Mouse (Mus musculus) forebrain, embryonic 15.5 days (tissue): ENCODE data around the gene Fam178b. TPM values are rescaled to one million over a fixed set of nuclear protein-coding genes. Genes with fewer than 3 reads are reported as not detected.

Experiments
- ATAC-seq: fragments of 200-750 bp; cut with Nextera tagmentation; replicated peaks from 2 replicates; pipeline ENCODE4 v1.8.0; 2017; ENCODE audit warnings: mild to moderate bottlenecking, moderate TSS enrichment, moderate library complexity
- H3K27ac ChIP-seq: fragments of 300-500 bp; sonication (generic); replicated peaks from 2 replicates; pipeline ENCODE4 v1.5.1; 2015; ENCODE audit warnings: mild to moderate bottlenecking, inconsistent platforms
- H3K27me3 ChIP-seq: fragments of 300-500 bp; sonication (generic); 2 replicates; pipeline ENCODE4 v1.6.1; 2015; ENCODE audit warnings: inconsistent platforms
- H3K36me3 ChIP-seq: fragments of 300-500 bp; sonication (generic); 2 replicates; pipeline ENCODE4 v1.6.1; 2015; ENCODE audit warnings: mild to moderate bottlenecking, inconsistent platforms
- H3K4me1 ChIP-seq: fragments of 300-500 bp; sonication (generic); 2 replicates; pipeline ENCODE4 v1.6.1; 2015; ENCODE audit warnings: inconsistent platforms
- H3K4me2 ChIP-seq: fragments of 300-500 bp; sonication (generic); replicated peaks from 2 replicates; pipeline ENCODE4 v1.6.1; 2015; ENCODE audit warnings: mild to moderate bottlenecking, inconsistent platforms
- H3K4me3 ChIP-seq: fragments of 300-500 bp; sonication (generic); 2 replicates; pipeline ENCODE4 v1.5.1; 2015; ENCODE audit warnings: mild to moderate bottlenecking, inconsistent platforms
- H3K9ac ChIP-seq: fragments of 300-500 bp; sonication (generic); replicated peaks from 2 replicates; pipeline ENCODE4 v1.6.1; 2015; ENCODE audit warnings: mild to moderate bottlenecking, inconsistent platforms
- H3K9me3 ChIP-seq: fragments of 300-500 bp; sonication (generic); 2 replicates; pipeline ENCODE4 v1.6.1; 2016; ENCODE audit warnings: inconsistent platforms
- WGBS: fragments of 180-500 bp; shearing (Covaris S2); methylation state at CpG from one replicate; pipeline ENCODE4 v1.1.7; 2015; ENCODE audit warnings: mixed read lengths; 5-methylcytosine and 5-hydroxymethylcytosine counted together
- polyA plus RNA-seq: library from polyadenylated mRNA; unstranded; fragments of >200 nt; fragmentation: Nextera tagmentation; extraction: Ambion mirVana; gene quantifications from 2 replicates; pipeline ENCODE4 v1.2.1, GENCODE M21; 2015

Gene Fam178b
- polyA plus RNA-seq, 1 experiment from 2014 or later, result not detected

GRCm38 (mm10) chr1:36593099-36593498, 89.9 kb downstream of the Fam178b start:
- ATAC-seq, result no peak
- Histone ChIP-seq H3K36me3 (no peaks in the 10 kb centered on the region), H3K9me3 (no peaks in the 10 kb centered on the region), H3K27ac (no peak overlapping the region), H3K4me2 (no peak overlapping the region), H3K4me3 (no peak overlapping the region), H3K9ac (no peak overlapping the region), H3K27me3 (no peaks in the 10 kb centered on the region), H3K4me1 (peaks cover 20% of the 10 kb centered on the region)
- 13% methylated on average over 1 of the region's 1 CpGs for WGBS

DNA sequence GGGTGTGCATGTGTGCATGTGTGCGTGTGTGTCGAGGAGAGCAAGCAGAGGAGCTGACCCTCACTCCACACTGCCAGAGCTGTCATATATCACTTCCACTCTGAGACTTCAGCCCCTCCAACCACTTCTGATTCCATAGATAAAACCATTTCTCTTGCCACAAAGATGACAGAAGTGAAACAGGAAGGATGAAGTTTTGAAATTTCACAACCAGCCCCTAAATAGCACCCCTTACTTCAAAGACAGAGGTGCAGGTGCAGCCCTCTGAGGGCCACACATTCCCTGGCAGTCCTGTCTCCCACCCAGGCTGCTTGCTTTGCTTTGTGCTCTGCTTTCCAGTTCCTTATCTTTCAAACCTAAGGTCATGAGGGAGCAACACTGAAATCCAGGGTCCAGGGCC, 91.6 kb downstream of the Fam178b start:
- peaks cover 20% of the 10 kb centered on the region for H3K4me1 ChIP-seq
- H3K9ac ChIP-seq, result no peak overlapping the region
- no peak for ATAC-seq
- H3K27ac ChIP-seq, result no peak overlapping the region
- H3K36me3 ChIP-seq, result no peaks in the 10 kb centered on the region
- H3K4me2 ChIP-seq, result no peak overlapping the region
- no peaks in the 10 kb centered on the region for H3K9me3 ChIP-seq
- H3K4me3 ChIP-seq, result no peak overlapping the region
- H3K27me3 ChIP-seq, result 0 out of 2 replicates have a peak, but pooled peaks cover 3% of the 10 kb centered on the region
- 93% methylated on average over 2 of the region's 2 CpGs for WGBS

DNA sequence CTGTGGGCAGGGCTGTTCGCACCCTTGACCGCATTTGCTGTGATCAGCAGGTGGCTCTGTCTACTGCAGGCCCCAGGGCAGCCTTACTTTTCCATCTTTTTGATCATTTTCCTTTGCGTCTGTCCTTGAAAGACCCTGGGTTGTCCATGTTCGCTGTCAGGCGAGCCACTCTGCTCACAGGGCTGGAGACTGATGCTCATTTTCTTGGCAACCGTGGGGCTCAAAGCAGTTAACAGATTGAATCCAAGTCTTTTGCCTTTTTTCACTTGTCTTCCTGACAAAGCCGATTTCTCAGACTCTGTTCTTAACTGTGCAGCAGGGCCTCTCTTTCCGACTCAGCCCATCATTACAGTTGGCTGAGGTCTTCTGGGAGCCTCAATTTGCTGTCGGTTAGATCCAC, 92.3 kb downstream of the Fam178b start:
- no peak for ATAC-seq
- Histone ChIP-seq H3K36me3 (no peaks in the 10 kb centered on the region), H3K9me3 (no peaks in the 10 kb centered on the region), H3K4me1 (peaks cover 13% of the 10 kb centered on the region), H3K9ac (no peak overlapping the region), H3K4me2 (no peak overlapping the region), H3K27ac (no peak overlapping the region), H3K27me3 (peaks cover 5% of the 10 kb centered on the region; the same call in 1 of the 2 replicates), H3K4me3 (no peak overlapping the region)
- 49% methylated on average over 9 of the region's 9 CpGs for WGBS

DNA sequence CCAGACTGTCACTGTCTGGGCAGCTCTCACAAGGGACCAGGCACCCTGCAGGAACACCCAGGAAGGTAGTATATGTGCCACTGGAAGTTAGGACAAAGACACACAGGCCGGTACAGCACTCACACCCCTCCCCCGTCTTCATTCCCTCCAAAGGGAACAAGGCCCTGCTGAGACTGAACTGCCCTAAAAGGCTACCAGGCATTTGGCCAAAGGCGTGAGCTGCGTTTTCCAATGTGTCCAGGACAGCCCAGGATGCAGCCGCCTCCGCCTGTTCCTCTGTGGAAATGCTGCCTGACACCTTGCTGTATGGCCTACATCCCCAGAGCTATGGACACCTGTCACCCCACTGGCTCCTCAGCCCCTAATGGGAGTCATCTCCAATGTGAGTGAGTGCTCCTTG, 93.5 kb downstream of the Fam178b start:
- no peak for ATAC-seq
- H3K9ac ChIP-seq, result no peak overlapping the region
- 50% methylated on average over 6 of the region's 6 CpGs for WGBS
- H3K4me1 ChIP-seq, result peaks cover 9% of the 10 kb centered on the region; the same call in 1 of the 2 replicates
- no peak overlapping the region for H3K27ac ChIP-seq
- H3K9me3 ChIP-seq, result no peaks in the 10 kb centered on the region
- no peaks in the 10 kb centered on the region for H3K36me3 ChIP-seq
- peaks cover 9% of the 10 kb centered on the region; the same call in 1 of the 2 replicates for H3K27me3 ChIP-seq
- no peak overlapping the region for H3K4me3 ChIP-seq
- no peak overlapping the region for H3K4me2 ChIP-seq

GRCm38 (mm10) chr1:36588476-36589450, 94.2 kb downstream of the Fam178b start:
- ATAC-seq, result no peak; the same call in 1 of the 2 replicates
- Histone ChIP-seq H3K27me3 (peaks cover 15% of the 10 kb centered on the region; the same call in 1 of the 2 replicates), H3K9me3 (no peaks in the 10 kb centered on the region), H3K27ac (no peak overlapping the region), H3K4me1 (peaks cover 9% of the 10 kb centered on the region; the same call in 1 of the 2 replicates), H3K4me3 (no peak overlapping the region), H3K36me3 (no peaks in the 10 kb centered on the region), H3K4me2 (no peak overlapping the region), H3K9ac (no peak overlapping the region)
- WGBS, result 66% methylated on average over 13 of the region's 13 CpGs

GRCm38 (mm10) chr1:36587860-36588259, 95.1 kb downstream of the Fam178b start:
- Histone ChIP-seq H3K4me2 (no peak overlapping the region), H3K27me3 (peaks cover 22% of the 10 kb centered on the region), H3K9ac (no peak overlapping the region), H3K4me1 (peaks cover 9% of the 10 kb centered on the region; the same call in 1 of the 2 replicates), H3K4me3 (no peak overlapping the region), H3K9me3 (no peaks in the 10 kb centered on the region), H3K27ac (no peak overlapping the region), H3K36me3 (no peaks in the 10 kb centered on the region)
- ATAC-seq, result no peak
- whole genome bisulfite sequencing, result 94% methylated on average over 6 of the region's 6 CpGs

DNA sequence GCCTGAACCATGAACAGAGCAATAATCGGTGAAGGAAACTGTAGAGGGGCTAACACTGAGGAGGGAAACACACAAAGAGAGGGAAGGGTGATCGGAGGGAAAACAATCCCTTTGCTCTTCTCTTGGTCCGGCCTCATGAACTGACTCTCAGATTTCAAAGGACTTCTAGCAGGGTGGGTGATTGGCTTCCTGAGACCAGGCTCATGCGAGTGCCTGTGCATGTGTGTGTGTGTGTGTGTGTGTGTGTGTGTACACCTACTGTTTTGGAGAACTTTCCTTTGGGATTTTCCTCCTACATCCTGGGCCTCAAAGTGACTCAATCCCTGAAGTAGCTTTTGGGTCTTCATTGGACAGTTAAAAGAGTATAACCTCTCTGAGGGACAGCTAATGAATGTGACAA, 96.7 kb downstream of the Fam178b start:
- Histone ChIP-seq H3K4me3 (no peak overlapping the region), H3K4me1 (peaks cover 10% of the 10 kb centered on the region), H3K4me2 (no peak overlapping the region), H3K9ac (no peak overlapping the region), H3K27ac (no peak overlapping the region), H3K27me3 (peaks cover 26% of the 10 kb centered on the region), H3K9me3 (no peaks in the 10 kb centered on the region), H3K36me3 (no peaks in the 10 kb centered on the region)
- no peak for ATAC-seq
- WGBS, result 49% methylated on average over 4 of the region's 4 CpGs

DNA sequence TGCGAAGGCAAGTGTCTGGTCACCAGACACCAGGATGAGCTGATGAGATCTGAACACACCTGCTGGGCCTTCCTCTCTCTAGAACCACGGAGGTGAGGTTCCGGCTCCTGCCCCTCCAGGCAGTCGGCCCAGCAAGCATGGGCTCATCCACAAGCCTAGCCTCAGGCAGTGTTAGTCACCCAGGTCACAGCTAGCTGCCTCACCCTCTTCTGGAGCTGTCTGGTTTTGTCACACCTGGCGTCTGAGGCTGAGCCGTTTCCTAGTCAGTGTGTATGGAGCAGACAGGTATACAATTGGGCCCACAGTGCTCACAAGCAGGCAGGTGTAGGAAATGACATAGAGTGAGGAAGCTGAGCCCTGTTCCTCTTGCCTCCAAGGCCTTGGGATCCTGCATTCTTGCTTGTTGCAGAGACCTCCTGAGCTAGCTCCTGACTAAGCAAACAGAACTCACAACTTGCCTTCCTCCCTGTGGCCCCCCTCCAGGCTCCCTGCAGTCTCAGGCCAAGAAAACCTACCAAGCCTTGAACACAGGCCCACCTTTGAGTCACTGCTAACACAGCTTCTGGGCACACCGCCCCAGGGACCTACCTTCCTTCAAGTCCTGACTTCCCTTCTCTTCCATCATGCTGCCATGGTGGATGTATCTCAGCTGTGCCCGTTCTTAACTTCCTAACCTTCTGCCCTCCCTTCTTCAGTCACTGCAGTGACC, 99.4 kb downstream of the Fam178b start:
- WGBS, result 86% methylated on average over 8 of the region's 8 CpGs
- Histone ChIP-seq H3K27me3 (peaks cover 26% of the 10 kb centered on the region), H3K4me2 (no peak overlapping the region), H3K4me1 (peaks cover 18% of the 10 kb centered on the region), H3K9me3 (no peaks in the 10 kb centered on the region), H3K9ac (no peak overlapping the region), H3K36me3 (no peaks in the 10 kb centered on the region), H3K27ac (no peak overlapping the region), H3K4me3 (no peak overlapping the region)
- no peak for ATAC-seq

DNA sequence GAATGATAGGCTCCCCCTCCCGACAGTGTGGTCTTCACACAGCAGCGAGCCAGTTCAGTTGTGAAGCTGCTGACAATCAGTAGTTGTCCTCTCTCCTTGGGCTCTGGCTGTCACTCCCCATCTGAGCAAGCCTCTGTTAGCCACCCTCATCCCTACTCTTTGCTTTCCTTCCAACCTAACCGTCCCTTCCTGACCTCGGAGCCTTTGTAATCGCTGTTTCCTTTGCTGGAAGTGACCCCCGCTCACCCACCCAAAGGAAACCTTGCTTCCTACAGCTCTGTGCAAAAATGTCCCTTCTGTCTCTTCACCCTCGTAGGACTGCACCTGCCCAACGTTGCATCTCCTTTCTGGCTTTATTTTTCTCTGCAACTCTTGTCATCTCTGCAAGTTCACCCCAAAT, 100.8 kb downstream of the Fam178b start:
- 78% methylated on average over 8 of the region's 8 CpGs for whole genome bisulfite sequencing
- Histone ChIP-seq H3K36me3 (no peaks in the 10 kb centered on the region), H3K9me3 (no peaks in the 10 kb centered on the region), H3K4me3 (no peak overlapping the region), H3K4me2 (no peak overlapping the region), H3K27me3 (peaks cover 23% of the 10 kb centered on the region), H3K4me1 (peaks cover 18% of the 10 kb centered on the region), H3K9ac (no peak overlapping the region), H3K27ac (no peak overlapping the region)
- ATAC-seq, result no peak

- Histone ChIP-seq H3K27me3 (peaks cover 23% of the 10 kb centered on the region), H3K4me1 (peaks cover 18% of the 10 kb centered on the region), H3K9ac (0 out of 2 replicates have a peak overlapping the region, but pooled peaks have one; percentile 27), H3K27ac (peak overlapping the region; percentile 90), H3K4me3 (no peak overlapping the region), H3K36me3 (no peaks in the 10 kb centered on the region), H3K4me2 (no peak overlapping the region), H3K9me3 (no peaks in the 10 kb centered on the region)
- no peak for ATAC-seq
- 10% methylated on average over 5 of the region's 5 CpGs for whole genome bisulfite sequencing
These were observed 101.7 kb downstream of the Fam178b start for GRCm38 (mm10) chr1:36581260-36581659.

- H3K9ac ChIP-seq, result peak overlapping the region; percentile 27
- peaks cover 18% of the 10 kb centered on the region for H3K4me1 ChIP-seq
- H3K27me3 ChIP-seq, result peaks cover 20% of the 10 kb centered on the region
- peak overlapping the region; percentile 4; the same call in 1 of the 2 replicates for H3K4me3 ChIP-seq
- H3K9me3 ChIP-seq, result no peaks in the 10 kb centered on the region
- WGBS, result under 1% methylated on average over 17 of the region's 17 CpGs
- H3K36me3 ChIP-seq, result no peaks in the 10 kb centered on the region
- peak overlapping the region; percentile 90 for H3K27ac ChIP-seq
- peak overlapping the region; percentile 28 for H3K4me2 ChIP-seq
- ATAC-seq, result peak; percentile 91
These were observed 102.4 kb downstream of the Fam178b start for GRCm38 (mm10) chr1:36580384-36581207.
